In the genomic region with DNA sequence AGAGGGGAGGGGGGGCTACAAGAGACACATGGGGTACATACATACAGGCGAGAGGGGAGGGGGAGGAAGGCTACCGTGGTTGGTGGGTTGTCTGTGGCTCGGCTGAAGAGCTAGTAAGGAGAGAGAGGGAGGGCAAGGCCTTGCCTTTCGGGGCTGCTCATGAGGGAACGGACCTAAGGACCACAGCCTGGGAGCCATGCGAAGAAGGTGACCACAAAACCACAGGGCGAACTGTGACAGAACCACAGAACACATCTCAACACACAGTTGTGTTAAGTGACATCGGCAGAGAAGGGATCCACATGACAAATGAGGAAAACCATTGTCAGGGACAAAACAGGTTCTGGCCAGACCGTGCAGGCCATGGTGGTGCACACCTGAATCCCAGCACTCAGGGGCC, we compare ENCODE assay signal across 14 mouse cellular contexts. TPM values are rescaled to one million over a fixed set of nuclear protein-coding genes. Genes with fewer than 3 reads are reported as not detected.
A peak's percentile ranks its signal among the peaks of the same experiment; 100 is the strongest.
DNase-seq lines count a peak whose midpoint lies in the region; ATAC-seq and TF ChIP-seq lines count a peak whose summit lies in the region.
"Had no signal": no experiment of that assay in that cellular context is flagged by ENCODE, and none has a peak within 500 bp of the region (broad histone marks: within the 10 kb centered on the region; RNA-seq: fewer than 3 reads in every experiment).

No protein-coding gene starts in this region.

- 84% methylated on average over 9 of the region's 9 CpGs for WGBS in kidney, embryonic 15.5 days

- peaks cover 31% of the 10 kb centered on the region for H3K4me1 ChIP-seq in kidney, embryonic 15.5 days
- H3K4me1 ChIP-seq in CH12.LX (ENCODE audit: control insufficient read depth in 1 of 2, insufficient read depth in 2 of 2), result peaks cover 47 to 89% of the 10 kb centered on the region in 2 experiments

- peaks cover 44% of the 10 kb centered on the region for H3K79me2 ChIP-seq in CH12.LX (replicated peaks; ENCODE audit: control insufficient read depth, extremely low read depth, insufficient read depth, poor library complexity, severe bottlenecking)

- no peak for DNase-seq in kidney, postnatal 14 days
- no peak for DNase-seq in CH12.LX (ENCODE audit: extremely low read depth)
- no peak for DNase-seq in adrenal gland, postnatal 10 days
- no peak for DNase-seq in ovary, postnatal 10 days (ENCODE audit: low spot score)
- DNase-seq: cerebellum, adult 2 months; heart, postnatal 14 days; layer of hippocampus, adult 9-11 months; lung, embryonic 14.5 days; thymus, adult 2 months had no signal

- no peaks in the 10 kb centered on the region for H3K27me3 ChIP-seq in kidney, embryonic 15.5 days
- H3K27me3 ChIP-seq in CH12.LX (replicated peaks), result no peaks in the 10 kb centered on the region
- H3K27me3 ChIP-seq: midbrain, embryonic 12.5 days; Patski had no signal

- no peaks in the 10 kb centered on the region for H3K36me3 ChIP-seq in kidney, embryonic 15.5 days
- peaks cover 24 to 82% of the 10 kb centered on the region in 2 experiments for H3K36me3 ChIP-seq in CH12.LX (replicated peaks in 1 of 2; ENCODE audit: control insufficient read depth in 1 of 2, insufficient read depth in 1 of 2, low read length in 1 of 2)
- H3K36me3 ChIP-seq: midbrain, embryonic 12.5 days had no signal

- 0 out of 2 replicates have a peak overlapping the region, but pooled peaks have one; percentile 22 for H3K27ac ChIP-seq in kidney, embryonic 15.5 days
- no peak overlapping the region for H3K27ac ChIP-seq in CH12.LX (ENCODE audit: insufficient read depth, low read depth)
- H3K27ac ChIP-seq: midbrain, embryonic 12.5 days had no signal

- no peak for ATAC-seq in kidney, embryonic 15.5 days (replicated peaks; ENCODE audit: low FRiP score)
- peak; percentile 62 for ATAC-seq in common myeloid progenitor, adult 5-6 weeks (replicated peaks; ENCODE audit: low read depth, poor library complexity, severe bottlenecking)
- ATAC-seq in megakaryocyte progenitor cell, adult 5-6 weeks (replicated peaks; ENCODE audit: poor library complexity), result peak; percentile 49
- ATAC-seq: Patski had no signal

- H3K4me3 ChIP-seq in kidney, embryonic 15.5 days (replicated peaks), result no peak overlapping the region
- peak overlapping the region in 1 of 3 experiments; percentile 5 for H3K4me3 ChIP-seq in CH12.LX (replicated peaks in 1 of 3; ENCODE audit: low read depth in 2 of 3, low read length in 2 of 3, poor library complexity in 1 of 3)
- H3K4me3 ChIP-seq: midbrain, embryonic 12.5 days had no signal

- TF ChIP-seq RAD21 in CH12.LX (IDR thresholded peaks at IDR 0.05; ENCODE audit: low read depth, low read length), result no peak

- no peak for TF ChIP-seq POLR2A in CH12.LX (IDR thresholded peaks at IDR 0.05; ENCODE audit: low read depth, low read length)

- no peak overlapping the region for H3K4me2 ChIP-seq in kidney, embryonic 15.5 days
- H3K4me2 ChIP-seq in CH12.LX (ENCODE audit: insufficient read depth, low read depth, poor library complexity, severe bottlenecking), result no peak overlapping the region
- H3K4me2 ChIP-seq: lung, embryonic 14.5 days; midbrain, embryonic 12.5 days had no signal

- in situ Hi-C loops in CH12.LX (cut with MboI; ENCODE audit: low pct_ligation_motif_present, low pct_unique_long_range_greater_than_20kb, low sequenced_read_pairs), result no loop called here

- dilution Hi-C loops in CH12.LX (cut with MboI; ENCODE audit: extremely low pct_ligation_motif_present, extremely low pct_unique_long_range_greater_than_20kb, low sequenced_read_pairs), result no loop called here

- TF ChIP-seq CTCF in CH12.LX (conservative IDR thresholded peaks at IDR 0.05 in 1 of 2, IDR thresholded peaks at IDR 0.05 in 1 of 2; ENCODE audit: low read depth in 2 of 2, low read length in 2 of 2), result no peak

- no peak for TF ChIP-seq EP300 in CH12.LX (IDR thresholded peaks at IDR 0.05; ENCODE audit: low read length)

- no peak overlapping the region for H3K9ac ChIP-seq in kidney, embryonic 15.5 days
- H3K9ac ChIP-seq in CH12.LX (ENCODE audit: insufficient read depth, low read depth), result no peak overlapping the region
- H3K9ac ChIP-seq: lung, embryonic 14.5 days; midbrain, embryonic 12.5 days had no signal

- H3K9me3 ChIP-seq in kidney, embryonic 15.5 days (replicated peaks), result no peaks in the 10 kb centered on the region
- no peaks in the 10 kb centered on the region for H3K9me3 ChIP-seq in CH12.LX (replicated peaks; ENCODE audit: low read length)
- H3K9me3 ChIP-seq: midbrain, embryonic 12.5 days had no signal

TF ChIP-seq in CH12.LX, 34 proteins besides CTCF, POLR2A, EP300 and RAD21:
- peak; percentile 51; the same call in 1 of the 2 replicates for TF ChIP-seq BHLHE40 (IDR thresholded peaks at IDR 0.05; ENCODE audit: low read depth, low read length)
- TF ChIP-seq ETS1 (conservative IDR thresholded peaks at IDR 0.05; ENCODE audit: low read depth, low read length), result no peak; the same call in 1 of the 2 replicates

RNA-seq across cellular contexts. Expression of a gene that starts 57.9 kb away (rescaled TPM):
- 2.6 and 3.3 TPM in 2 replicates for polyA plus RNA-seq in kidney, embryonic 15.5 days (2015; fragmentation: Nextera tagmentation; extraction: Ambion mirVana)
- total RNA-seq in CH12.LX (2012; rRNA removed) (63.8 and 73.1 TPM in 2 replicates), CH12.LX (2014; rRNA removed) (21.3 and 22.5 TPM in 2 replicates)
- polyA plus RNA-seq in CH12.LX (2012; ENCODE audit: insufficient read length, low read depth), result 48.9 and 61.2 TPM in 2 replicates
- 7.4 and 7.9 TPM in 2 replicates for total RNA-seq in common myeloid progenitor, adult 5-6 weeks (2017)
- 7.1 and 8.7 TPM in 2 replicates for total RNA-seq in megakaryocyte progenitor cell, adult 5-6 weeks (2015)
- total RNA-seq in megakaryocyte progenitor cell, adult 5-6 weeks (2017), result 6.0 and 7.2 TPM in 2 replicates
- total RNA-seq in adrenal gland, postnatal 10 days (2021), result 10 to 100 TPM; 12.0 to 17.3 TPM
